Mouse (Mus musculus) stomach, postnatal 0 days (tissue): ENCODE data around the gene Hnrnph3.

Experiments used
- CTCF ChIP-seq: IDR thresholded peaks from 2 replicates; pipeline ENCODE4 v1.5.1; 2016; ENCODE audit warnings: antibody characterized with exemption, low read depth, mild to moderate bottlenecking, moderate library complexity
- EP300 ChIP-seq: optimal IDR thresholded peaks from 2 replicates; pipeline ENCODE3; 2016; ENCODE audit warnings: antibody characterized with exemption

DNA sequence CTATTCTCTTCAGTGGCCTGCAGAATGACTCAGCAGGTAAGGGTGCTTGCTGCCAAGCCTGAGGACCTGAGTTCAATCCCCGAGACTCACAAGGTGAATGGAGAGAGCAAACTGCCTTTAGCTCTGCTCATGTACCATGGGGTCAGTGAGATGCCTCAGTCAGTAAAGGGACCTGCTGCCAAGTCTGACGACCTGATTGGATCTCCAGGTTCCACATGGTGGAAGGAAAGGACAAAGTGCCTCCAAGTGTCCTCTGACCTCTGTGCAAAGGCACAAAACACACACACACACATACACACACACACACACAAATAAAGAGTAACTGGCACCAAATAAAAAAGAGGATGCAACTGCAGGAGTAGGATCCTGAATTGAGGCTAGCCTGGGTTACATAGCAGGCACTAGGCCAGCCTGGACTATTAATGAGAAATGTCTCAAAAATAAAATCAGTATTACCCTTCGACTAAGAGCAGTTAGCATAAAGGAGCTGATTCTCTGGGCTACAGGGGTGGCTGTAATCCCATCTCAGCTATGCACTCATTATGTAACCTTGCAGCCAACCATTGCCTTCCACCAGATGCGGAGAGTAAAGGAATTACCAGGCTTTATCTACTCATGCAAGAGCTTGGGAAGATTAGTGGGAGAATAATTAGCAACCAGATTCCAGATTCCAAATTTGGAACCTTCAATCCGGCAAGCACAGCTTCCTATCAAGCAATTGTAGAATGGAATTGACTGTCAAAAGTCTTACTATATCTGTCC lies 16.0 kb upstream of the Hnrnph3 start:
- TF ChIP-seq CTCF (no peak), EP300 (no peak)
